Mouse (Mus musculus): ENCODE data around the gene Ccdc85c. TPM values are rescaled to one million over a fixed set of nuclear protein-coding genes. Genes with fewer than 3 reads are reported as not detected.
A peak's percentile ranks its signal among the peaks of the same experiment; 100 is the strongest.

Gene Ccdc85c
- polyA plus RNA-seq, 1 experiment: 100 TPM

DNA sequence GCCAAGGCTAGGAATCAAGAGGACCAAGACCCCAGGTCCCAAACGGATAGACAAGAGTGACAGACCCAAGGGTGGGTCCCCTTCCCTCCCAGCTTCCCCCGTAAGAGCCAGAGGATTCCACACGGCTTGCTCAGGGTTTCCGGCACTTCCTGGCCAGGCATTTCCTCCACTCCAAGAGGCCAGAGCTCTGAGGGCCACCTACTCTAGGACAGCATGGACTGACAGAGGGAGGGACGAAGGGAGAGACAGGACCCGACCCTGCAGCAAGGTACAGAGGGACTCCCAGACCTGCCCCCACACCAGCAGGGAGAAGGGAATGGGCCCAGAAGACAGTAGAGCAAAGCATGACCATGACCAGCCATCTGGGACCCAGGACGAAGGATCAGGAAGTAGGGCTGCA is 7.6 kb downstream of the Ccdc85c start:
- Histone ChIP-seq H3K4me1 (ENCODE audit: control insufficient read depth, insufficient read depth, insufficient read length, low read length) (peaks cover 59% of the 10 kb centered on the region), H3K27me3 (ENCODE audit: control insufficient read depth, insufficient read depth, low read length) (no peaks in the 10 kb centered on the region), H3K4me3 (ENCODE audit: low read depth, low read length) (peak overlapping the region; percentile 5; the same call in 1 of the 2 replicates), H3K36me3 (ENCODE audit: control insufficient read depth, insufficient read depth, low read length) (no peaks in the 10 kb centered on the region), H3K27ac (ENCODE audit: insufficient read depth, low read depth, low read length) (peak overlapping the region; percentile 60)
- TF ChIP-seq POLR2A (IDR thresholded peaks at IDR 0.05; ENCODE audit: low read depth, low read length): no peak
- TF ChIP-seq CTCF (IDR thresholded peaks at IDR 0.05; ENCODE audit: extremely low read depth, insufficient read length, insufficient replicate concordance, low read depth, low read length): no peak
- 57% methylated on average over 7 of the region's 7 CpGs for WGBS

DNA sequence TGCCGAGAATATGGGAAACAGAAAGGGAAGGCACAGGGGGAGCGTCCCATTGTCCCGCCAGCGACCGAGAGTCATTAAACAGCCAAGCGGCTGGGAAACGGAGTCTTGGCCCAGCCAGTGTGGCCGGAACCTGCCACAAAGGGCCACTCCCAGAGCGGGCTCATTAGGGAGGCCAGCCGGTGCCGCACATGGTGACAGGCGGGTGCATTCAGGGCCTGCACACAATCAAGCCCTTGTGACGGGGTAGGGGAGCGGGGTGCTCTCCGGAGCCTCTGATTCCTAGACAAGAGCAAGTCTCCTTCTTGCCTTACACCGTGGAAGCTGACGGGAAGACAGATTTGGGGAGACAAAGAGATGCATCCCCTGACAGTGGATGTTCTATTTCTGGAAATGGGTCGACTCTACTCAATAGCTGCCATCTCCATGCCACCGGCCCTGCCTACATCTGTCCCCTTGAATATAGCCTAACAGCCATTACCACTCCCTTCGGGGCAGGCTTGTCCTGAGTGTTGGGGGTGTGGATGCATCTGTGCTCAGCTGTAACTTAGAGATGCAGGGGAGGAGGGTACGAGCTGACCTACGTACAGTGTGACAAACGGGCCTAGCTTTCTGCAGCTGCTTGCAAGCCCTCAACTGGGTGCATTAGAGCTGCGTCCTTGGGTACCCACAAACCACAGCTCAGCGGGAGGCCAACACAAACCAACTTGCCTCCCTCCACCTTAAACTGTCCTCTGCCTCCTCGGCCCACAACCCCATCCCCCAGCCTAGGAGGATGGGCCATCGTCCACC is 9.2 kb downstream of the Ccdc85c start:
- no peak for TF ChIP-seq CTCF (IDR thresholded peaks at IDR 0.05; ENCODE audit: extremely low read depth, insufficient read length, insufficient replicate concordance, low read depth, low read length)
- no peak for TF ChIP-seq POLR2A (IDR thresholded peaks at IDR 0.05; ENCODE audit: low read depth, low read length)
- peak overlapping the region; percentile 63 for H3K27ac ChIP-seq (ENCODE audit: insufficient read depth, low read depth, low read length)
- peaks cover 68% of the 10 kb centered on the region for H3K4me1 ChIP-seq (ENCODE audit: control insufficient read depth, insufficient read depth, insufficient read length, low read length)
- WGBS: 28% methylated on average over 27 of the region's 27 CpGs
- peak overlapping the region; percentile 17 for H3K4me3 ChIP-seq (ENCODE audit: low read depth, low read length)
- H3K36me3 ChIP-seq (ENCODE audit: control insufficient read depth, insufficient read depth, low read length): no peaks in the 10 kb centered on the region
- H3K27me3 ChIP-seq (ENCODE audit: control insufficient read depth, insufficient read depth, low read length): no peaks in the 10 kb centered on the region

DNA sequence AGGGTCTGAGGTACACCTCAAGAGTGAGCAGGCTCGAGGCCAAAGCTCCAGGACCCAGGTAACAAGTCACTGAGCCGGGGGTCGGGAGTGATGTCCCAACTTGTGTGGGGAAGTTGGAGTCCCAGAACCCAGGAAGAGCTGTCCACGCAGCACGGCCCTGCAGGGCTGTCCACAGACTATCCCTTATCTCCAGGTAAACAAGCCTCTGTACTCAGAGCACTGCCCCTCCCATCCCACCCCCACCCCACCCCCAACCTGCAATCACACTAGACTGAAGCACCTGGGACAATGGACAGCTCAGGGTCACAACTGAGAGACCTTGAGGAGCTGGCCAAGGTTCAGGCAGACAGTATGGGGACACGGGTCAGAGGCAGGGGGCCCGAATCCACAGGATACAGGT is 10.3 kb downstream of the Ccdc85c start:
- H3K27me3 ChIP-seq (ENCODE audit: control insufficient read depth, insufficient read depth, low read length): no peaks in the 10 kb centered on the region
- peak overlapping the region; percentile 79 for H3K27ac ChIP-seq (ENCODE audit: insufficient read depth, low read depth, low read length)
- TF ChIP-seq CTCF (IDR thresholded peaks at IDR 0.05; ENCODE audit: extremely low read depth, insufficient read length, insufficient replicate concordance, low read depth, low read length) (no peak), POLR2A (IDR thresholded peaks at IDR 0.05; ENCODE audit: low read depth, low read length) (no peak)
- H3K36me3 ChIP-seq (ENCODE audit: control insufficient read depth, insufficient read depth, low read length): no peaks in the 10 kb centered on the region
- peaks cover 65% of the 10 kb centered on the region for H3K4me1 ChIP-seq (ENCODE audit: control insufficient read depth, insufficient read depth, insufficient read length, low read length)
- H3K4me3 ChIP-seq (ENCODE audit: low read depth, low read length): no peak overlapping the region
- 31% methylated on average over 7 of the region's 7 CpGs for WGBS

DNA sequence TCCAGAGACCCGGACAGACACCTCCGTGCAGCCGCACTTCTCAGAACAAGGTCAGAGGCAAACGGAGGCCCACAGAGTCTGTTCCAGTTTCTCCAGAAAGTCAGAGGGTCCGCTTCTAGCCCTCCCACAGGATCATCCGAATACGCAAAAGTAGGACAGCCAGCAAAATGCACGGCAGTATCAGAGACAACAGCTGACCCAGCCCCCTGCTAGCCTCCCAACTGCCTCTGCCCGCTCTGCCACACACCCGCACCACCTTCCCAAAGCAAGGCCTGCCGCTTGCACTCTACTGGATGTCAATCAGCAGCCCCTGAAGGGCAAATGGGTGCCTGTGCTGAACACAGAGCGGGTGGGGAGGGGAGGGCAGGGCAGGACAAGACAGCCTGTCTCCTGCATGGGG is 14.3 kb downstream of the Ccdc85c start:
- no peaks in the 10 kb centered on the region for H3K36me3 ChIP-seq (ENCODE audit: control insufficient read depth, insufficient read depth, low read length)
- TF ChIP-seq CTCF (IDR thresholded peaks at IDR 0.05; ENCODE audit: extremely low read depth, insufficient read length, insufficient replicate concordance, low read depth, low read length) (no peak), POLR2A (IDR thresholded peaks at IDR 0.05; ENCODE audit: low read depth, low read length) (no peak)
- H3K4me1 ChIP-seq (ENCODE audit: control insufficient read depth, insufficient read depth, insufficient read length, low read length): peaks cover 50% of the 10 kb centered on the region
- no peak overlapping the region for H3K4me3 ChIP-seq (ENCODE audit: low read depth, low read length)
- no peak overlapping the region for H3K27ac ChIP-seq (ENCODE audit: insufficient read depth, low read depth, low read length)
- WGBS: 95% methylated on average over 12 of the region's 12 CpGs
- H3K27me3 ChIP-seq (ENCODE audit: control insufficient read depth, insufficient read depth, low read length): no peaks in the 10 kb centered on the region

DNA sequence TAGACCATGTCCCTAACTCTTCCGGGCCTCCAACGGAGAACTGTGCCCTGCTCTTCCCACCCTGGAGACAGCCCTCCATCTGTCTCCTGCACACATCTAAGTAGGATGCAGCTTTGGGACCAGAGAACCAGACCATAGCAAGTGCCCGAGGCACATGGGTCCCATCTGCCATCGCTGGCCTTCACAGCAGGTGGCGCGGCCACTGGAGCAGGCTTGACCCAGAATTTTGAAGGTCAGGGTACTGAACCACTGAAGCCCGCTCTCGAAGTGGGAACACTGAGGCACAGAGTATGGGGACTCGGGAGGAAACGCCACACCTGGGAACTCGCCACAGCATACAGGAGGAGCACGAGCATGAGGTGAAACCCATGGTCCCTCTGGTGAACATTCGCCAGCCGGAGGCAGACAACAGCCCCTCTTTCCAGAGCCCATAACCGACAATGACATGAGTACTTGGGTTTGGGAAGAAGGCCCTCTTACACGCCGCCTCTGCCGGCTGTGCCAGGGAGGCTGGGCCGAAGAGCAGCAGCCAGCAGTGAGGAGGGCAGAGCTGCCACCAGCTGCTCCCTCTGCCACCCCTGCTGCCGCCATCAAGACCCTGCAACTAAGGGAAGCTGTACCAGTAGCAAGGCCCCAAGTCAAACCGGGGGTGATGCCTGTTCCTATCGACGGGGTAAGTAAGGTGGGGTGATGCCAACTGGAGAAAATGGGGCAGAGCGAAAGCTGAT is 15.7 kb downstream of the Ccdc85c start:
- TF ChIP-seq CTCF (IDR thresholded peaks at IDR 0.05; ENCODE audit: extremely low read depth, insufficient read length, insufficient replicate concordance, low read depth, low read length) (no peak), POLR2A (IDR thresholded peaks at IDR 0.05; ENCODE audit: low read depth, low read length) (no peak)

DNA sequence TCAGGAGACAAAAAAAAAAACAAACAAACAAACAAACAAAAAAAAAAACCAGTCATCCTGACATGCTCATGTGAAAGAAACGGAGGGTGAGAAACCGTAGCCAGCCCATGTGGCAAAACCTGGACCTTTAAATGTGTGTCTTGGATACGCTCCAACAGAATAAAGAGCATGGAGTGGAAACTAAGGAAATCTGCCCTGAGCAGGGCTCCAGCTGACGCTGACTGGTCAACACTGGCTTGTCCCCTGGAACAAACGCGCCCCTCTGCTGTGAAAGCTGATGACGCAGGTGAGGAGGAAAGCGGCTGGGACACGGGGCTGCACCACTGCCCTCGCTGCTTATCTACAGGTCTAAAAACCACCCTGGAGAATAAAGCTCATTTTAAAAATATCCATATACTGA is 18.5 kb downstream of the Ccdc85c start:
- peaks cover 57% of the 10 kb centered on the region for H3K4me1 ChIP-seq (ENCODE audit: control insufficient read depth, insufficient read depth, insufficient read length, low read length)
- TF ChIP-seq POLR2A (IDR thresholded peaks at IDR 0.05; ENCODE audit: low read depth, low read length) (no peak), CTCF (IDR thresholded peaks at IDR 0.05; ENCODE audit: extremely low read depth, insufficient read length, insufficient replicate concordance, low read depth, low read length) (no peak)
- 40% methylated on average over 10 of the region's 10 CpGs for WGBS
- H3K27ac ChIP-seq (ENCODE audit: insufficient read depth, low read depth, low read length): no peak overlapping the region
- no peaks in the 10 kb centered on the region for H3K36me3 ChIP-seq (ENCODE audit: control insufficient read depth, insufficient read depth, low read length)
- H3K27me3 ChIP-seq (ENCODE audit: control insufficient read depth, insufficient read depth, low read length): no peaks in the 10 kb centered on the region
- H3K4me3 ChIP-seq (ENCODE audit: low read depth, low read length): no peak overlapping the region

More for the DNA sequence above, 15.7 kb downstream of the Ccdc85c start:
- no peak overlapping the region for H3K27ac ChIP-seq (ENCODE audit: insufficient read depth, low read depth, low read length)
- no peaks in the 10 kb centered on the region for H3K36me3 ChIP-seq (ENCODE audit: control insufficient read depth, insufficient read depth, low read length)
- WGBS: 89% methylated on average over 24 of the region's 24 CpGs
- no peaks in the 10 kb centered on the region for H3K27me3 ChIP-seq (ENCODE audit: control insufficient read depth, insufficient read depth, low read length)
- H3K4me3 ChIP-seq (ENCODE audit: low read depth, low read length): no peak overlapping the region
- peaks cover 48% of the 10 kb centered on the region for H3K4me1 ChIP-seq (ENCODE audit: control insufficient read depth, insufficient read depth, insufficient read length, low read length)

DNA sequence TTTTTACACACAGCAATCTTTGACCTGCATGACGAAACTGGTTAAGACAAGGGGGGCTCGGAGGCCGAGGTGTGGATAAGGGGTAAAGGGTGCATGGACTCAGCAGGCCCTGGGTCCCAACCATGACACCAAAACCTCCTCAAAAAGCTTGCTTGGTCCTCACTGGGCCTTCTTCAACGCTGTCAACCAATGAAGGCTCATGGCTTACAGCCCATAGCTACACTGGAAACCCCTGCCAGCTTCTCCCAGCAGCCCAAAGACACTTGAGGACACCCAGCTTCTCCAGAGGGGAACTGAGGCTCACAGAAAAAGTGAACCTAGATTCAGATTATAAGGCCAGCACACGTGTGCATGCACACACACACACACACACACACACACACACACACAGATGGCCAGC is 19.3 kb downstream of the Ccdc85c start:
- Histone ChIP-seq H3K27me3 (ENCODE audit: control insufficient read depth, insufficient read depth, low read length) (no peaks in the 10 kb centered on the region), H3K27ac (ENCODE audit: insufficient read depth, low read depth, low read length) (no peak overlapping the region), H3K4me1 (ENCODE audit: control insufficient read depth, insufficient read depth, insufficient read length, low read length) (peaks cover 53% of the 10 kb centered on the region), H3K36me3 (ENCODE audit: control insufficient read depth, insufficient read depth, low read length) (no peaks in the 10 kb centered on the region), H3K4me3 (ENCODE audit: low read depth, low read length) (no peak overlapping the region)
- TF ChIP-seq POLR2A (IDR thresholded peaks at IDR 0.05; ENCODE audit: low read depth, low read length) (no peak), CTCF (IDR thresholded peaks at IDR 0.05; ENCODE audit: extremely low read depth, insufficient read length, insufficient replicate concordance, low read depth, low read length) (no peak)
- WGBS: 50% methylated on average over 5 of the region's 5 CpGs
